Mouse (Mus musculus): ENCODE measurements around the gene Ldlrad3.

Ldlrad3 gene

GRCm38 (mm10) chr2:102185069-102185950, 875 bp downstream of the Ldlrad3 start:
- no peak for DNase-seq (ENCODE audit: low spot score in 2 of 2)

DNA sequence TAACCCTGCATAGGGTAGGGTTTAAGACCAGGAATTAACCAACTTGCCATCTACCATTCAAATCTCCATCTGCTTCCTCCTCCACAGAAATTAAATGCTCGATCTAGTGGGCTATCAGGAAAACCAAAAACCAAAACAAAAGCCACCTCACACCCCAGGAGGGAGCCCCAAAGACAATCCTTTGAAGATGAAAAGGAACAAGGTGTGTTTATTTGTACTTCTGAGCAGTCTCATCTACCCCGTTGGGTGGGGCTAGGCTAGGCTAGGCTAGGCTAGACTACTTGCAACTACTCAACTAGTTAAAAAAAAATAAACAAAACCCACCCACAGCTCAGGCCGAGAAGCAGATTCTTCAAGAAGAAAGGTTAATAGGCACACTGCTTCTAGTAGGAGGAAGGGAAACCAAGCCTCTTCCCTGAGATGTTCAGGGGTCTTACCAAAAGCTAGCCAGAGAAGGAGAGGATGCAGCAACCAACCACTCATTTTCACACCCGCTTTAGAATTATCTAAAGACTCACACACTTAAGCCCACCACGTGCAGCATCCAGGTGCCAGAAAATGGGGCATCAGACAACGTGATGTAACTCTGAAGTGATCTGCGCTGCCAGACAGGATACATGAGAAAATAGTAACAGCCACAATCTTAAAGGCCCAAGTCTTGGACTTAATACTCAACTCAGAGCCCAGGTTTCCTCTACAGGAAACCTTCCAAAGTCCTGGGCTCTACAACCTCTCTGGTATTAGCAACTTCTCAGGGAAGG, 2.3 kb downstream of the Ldlrad3 start:
- DNase-seq (ENCODE audit: low spot score in 2 of 2): no peak

GRCm38 (mm10) chr2:102181459-102181858, 4.7 kb downstream of the Ldlrad3 start:
- DNase-seq (ENCODE audit: low spot score in 2 of 2): no peak

GRCm38 (mm10) chr2:102176434-102176772, 9.8 kb downstream of the Ldlrad3 start:
- no peak for DNase-seq (ENCODE audit: low spot score in 2 of 2)

- no peak for DNase-seq (ENCODE audit: low spot score in 2 of 2)
Measured at GRCm38 (mm10) chr2:102175741-102176433, 10.3 kb downstream of the Ldlrad3 start.

- DNase-seq (ENCODE audit: low spot score in 2 of 2): no peak
Measured at GRCm38 (mm10) chr2:102172458-102172857, 13.7 kb downstream of the Ldlrad3 start.

DNA sequence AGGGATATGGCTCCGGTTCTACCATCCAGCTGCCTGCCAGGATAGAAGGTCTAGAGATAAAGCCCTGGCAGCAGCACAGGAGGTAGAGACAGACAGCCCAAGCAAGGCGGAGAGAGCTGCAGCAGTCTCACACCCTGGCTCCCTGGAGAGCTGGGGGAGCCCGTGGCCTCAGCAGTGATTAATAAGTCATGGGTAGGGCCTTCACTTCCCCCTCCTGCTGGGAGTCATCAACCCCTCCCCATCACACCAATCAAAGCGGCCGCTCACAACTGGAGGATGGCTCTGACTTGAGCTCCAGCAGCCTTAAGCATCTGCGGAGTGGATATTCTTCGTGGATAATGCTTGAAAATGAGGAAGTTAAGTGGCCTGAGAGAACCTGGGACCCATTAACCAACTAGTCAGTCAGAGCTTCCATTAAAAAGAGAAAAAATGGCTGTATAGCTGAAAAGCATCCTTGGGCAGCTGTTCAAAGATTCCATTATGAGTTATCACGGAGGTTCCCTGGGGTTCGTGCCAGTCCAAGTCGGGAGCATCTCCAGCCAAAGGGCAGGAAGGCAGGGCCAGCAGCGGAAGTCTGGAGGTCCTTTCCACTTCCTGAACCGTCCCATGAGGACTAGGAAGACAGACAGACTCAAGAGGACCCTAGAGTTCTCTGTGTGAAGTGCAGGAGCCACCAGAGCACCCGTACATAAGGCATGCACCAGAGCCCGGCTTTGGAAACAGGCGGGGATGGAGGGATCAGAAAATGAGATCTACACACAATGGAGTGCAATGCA, 19.4 kb downstream of the Ldlrad3 start:
- peak; percentile 21 to 28 for DNase-seq (ENCODE audit: low spot score in 2 of 2)

- no peak for DNase-seq (ENCODE audit: low spot score in 2 of 2)
Measured at GRCm38 (mm10) chr2:102163106-102163505, 23.1 kb downstream of the Ldlrad3 start.

GRCm38 (mm10) chr2:102157555-102157954, 28.6 kb downstream of the Ldlrad3 start:
- DNase-seq (ENCODE audit: low spot score in 2 of 2): no peak

DNA sequence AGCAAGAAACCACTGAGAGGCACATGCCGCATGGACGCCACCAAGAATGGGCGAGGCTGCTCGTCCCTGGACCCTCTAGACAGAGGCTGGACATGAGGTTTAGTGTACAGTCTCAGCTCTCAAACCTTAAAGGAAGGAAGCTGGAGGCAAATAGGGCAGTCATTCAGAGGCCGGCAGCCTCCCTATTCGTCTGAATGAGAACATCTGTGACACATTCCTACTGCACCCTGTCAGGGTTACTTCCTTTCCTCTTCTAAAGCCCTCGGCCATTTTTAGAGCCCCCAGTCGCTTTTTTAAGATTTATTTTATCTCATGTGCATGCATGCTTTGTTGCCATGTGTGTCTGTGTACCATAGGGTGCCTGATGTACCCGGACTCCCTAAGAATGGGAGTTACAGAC, 29.2 kb downstream of the Ldlrad3 start:
- no peak for DNase-seq (ENCODE audit: low spot score in 2 of 2)

- no peak for DNase-seq (ENCODE audit: low spot score in 2 of 2)
Measured at GRCm38 (mm10) chr2:102156460-102156859, 29.7 kb downstream of the Ldlrad3 start.

DNA sequence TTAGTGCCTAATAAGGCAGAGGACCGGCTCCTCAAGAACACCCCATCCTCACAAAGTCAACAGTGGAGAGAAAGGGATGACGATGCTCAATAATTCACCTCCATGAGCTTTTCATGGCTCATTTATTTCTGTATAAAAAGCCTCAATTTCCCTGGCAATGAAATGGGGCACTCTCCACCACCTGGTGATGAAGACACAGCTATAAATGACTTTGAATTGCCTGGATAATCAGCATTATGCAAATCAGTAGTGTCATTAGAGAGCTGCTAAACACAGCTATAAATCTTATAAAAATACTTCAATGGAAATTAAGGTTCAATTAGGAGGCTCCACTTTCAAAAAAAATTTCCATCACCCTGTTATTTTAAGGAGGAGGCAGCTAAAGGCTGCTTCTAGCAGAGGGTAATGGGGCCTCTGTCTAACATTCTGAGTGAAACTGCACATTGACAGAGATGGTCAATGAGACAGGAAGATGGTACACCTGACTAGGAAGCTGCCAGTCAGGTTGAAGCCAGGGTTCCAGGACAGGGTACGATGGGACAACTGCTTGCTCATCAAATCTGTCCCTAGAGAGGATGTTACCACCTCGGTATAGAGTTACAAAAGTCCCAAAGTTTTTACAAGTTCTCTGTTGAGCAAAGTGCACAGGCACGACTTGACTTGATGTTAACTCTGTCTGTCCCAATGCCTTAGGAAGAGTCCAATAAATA, 30.7 kb downstream of the Ldlrad3 start:
- no peak for DNase-seq (ENCODE audit: low spot score in 2 of 2)

GRCm38 (mm10) chr2:102154771-102155211, 31.4 kb downstream of the Ldlrad3 start:
- DNase-seq (ENCODE audit: low spot score in 2 of 2): peak in 1 of 2 experiments; percentile 27

- DNase-seq (ENCODE audit: low spot score in 2 of 2): no peak
Measured at GRCm38 (mm10) chr2:102154328-102154727, 31.9 kb downstream of the Ldlrad3 start.

DNA sequence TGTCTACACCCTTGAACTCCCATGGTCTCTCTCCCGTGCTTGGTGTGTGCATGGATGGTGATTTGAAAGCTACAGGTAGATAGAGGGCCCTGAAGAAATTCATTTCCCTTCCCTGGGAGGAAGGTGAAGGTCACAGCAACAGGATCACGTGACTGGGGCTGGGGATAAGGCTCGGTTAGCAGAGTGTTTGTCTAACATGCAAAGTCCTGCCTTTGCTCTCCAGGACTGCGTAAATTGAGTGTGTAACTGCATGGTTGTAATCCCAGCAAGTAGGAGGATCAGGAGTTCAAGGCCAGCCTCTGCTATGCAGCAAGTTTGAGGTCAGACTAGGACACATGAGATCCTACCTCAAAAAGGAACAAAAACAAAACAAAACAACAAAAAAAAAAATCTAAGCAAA, 32.7 kb downstream of the Ldlrad3 start:
- no peak for DNase-seq (ENCODE audit: low spot score in 2 of 2)

DNA sequence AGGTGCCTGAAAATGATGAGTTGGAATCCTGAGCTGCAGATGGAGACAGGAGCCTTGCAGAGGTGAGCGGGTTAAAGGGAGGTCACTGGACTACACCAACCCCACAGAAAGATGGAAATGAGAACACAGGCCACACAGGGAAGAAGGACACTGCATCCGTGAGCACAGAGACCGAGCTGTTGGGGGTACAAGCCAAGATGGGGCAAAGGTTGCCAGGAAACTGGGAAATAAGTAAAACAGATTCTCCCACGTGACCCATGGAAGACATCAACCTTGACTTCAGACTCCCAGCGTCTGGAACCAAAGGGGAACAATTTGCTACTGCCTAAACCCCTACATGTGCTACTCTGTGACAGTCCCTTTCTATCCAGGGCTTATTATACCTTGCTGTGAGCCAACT, 33.3 kb downstream of the Ldlrad3 start:
- DNase-seq (ENCODE audit: low spot score in 2 of 2): no peak

DNA sequence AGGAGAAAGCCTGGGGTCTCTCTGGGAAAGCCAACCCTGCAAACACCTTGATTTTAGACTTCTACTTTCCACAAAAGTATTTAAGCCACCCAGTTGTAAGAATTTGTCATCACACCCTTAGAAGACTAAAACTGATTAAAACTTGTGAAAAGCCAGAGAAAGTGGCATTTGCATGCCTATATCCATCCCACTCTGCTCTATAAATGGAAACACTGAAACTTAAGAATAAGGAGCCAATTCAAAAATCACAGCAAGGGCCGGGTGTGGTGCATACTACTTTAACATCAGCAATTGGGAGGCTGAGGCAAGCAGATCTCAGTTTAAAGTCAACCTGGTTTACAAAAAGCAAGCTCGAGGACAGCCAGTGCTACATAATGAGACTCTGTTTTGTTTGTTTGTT, 37.1 kb downstream of the Ldlrad3 start:
- DNase-seq (ENCODE audit: low spot score in 2 of 2): no peak

DNA sequence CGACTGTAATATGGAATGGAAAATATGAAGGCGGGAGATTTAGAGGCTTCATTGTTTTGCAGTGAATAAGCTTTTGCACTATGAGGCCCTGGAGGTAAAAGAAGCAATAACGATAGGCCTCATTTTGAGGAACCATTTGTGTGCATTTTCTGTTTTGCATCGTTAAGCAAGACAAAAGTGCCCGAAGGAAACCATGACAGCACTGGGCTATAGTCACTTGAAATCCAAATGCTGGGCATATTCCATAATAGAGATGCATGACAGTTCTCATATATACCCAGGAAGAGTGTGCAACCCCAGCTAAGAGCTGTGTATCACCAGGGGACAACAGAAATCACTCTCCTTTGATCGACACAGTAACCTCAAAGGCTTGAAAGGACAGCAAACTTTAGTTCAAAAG, 38.1 kb downstream of the Ldlrad3 start:
- no peak for DNase-seq (ENCODE audit: low spot score in 2 of 2)

- no peak for DNase-seq (ENCODE audit: low spot score in 2 of 2)
Measured at GRCm38 (mm10) chr2:102147561-102147960, 38.6 kb downstream of the Ldlrad3 start.

DNA sequence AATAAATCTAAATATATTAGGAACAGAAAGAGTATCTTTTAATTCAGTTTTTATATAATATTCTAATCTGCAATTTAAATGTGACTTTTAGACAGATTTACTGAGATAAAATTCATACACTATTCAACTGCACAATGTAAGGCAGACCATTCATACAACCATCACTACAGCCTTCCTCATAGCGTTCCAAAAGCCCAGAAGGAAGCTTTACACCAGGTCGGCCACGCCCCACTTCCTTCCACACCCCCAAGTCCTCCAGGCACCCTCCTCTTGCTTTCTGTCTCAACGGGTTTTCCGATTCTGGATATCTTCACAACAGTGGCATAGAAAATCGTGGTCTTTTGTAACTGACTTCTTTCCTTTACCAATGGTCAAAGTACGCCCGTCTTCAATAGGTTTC, 39.8 kb downstream of the Ldlrad3 start:
- DNase-seq (ENCODE audit: low spot score in 2 of 2): no peak

- DNase-seq (ENCODE audit: low spot score in 2 of 2): no peak
Measured at GRCm38 (mm10) chr2:102145036-102145435, 41.1 kb downstream of the Ldlrad3 start.

Measured in heart, adult 9 months (tissue).